Mouse (Mus musculus) kidney, embryonic 15.5 days (tissue): ENCODE results near the gene I830077J02Rik. TPM values are rescaled to one million over a fixed set of nuclear protein-coding genes. Genes with fewer than 3 reads are reported as not detected.
"Not testable (repeated sequence)": the region's sequence is repeated elsewhere in the genome, so short reads cannot be mapped to it uniquely, and the experiment has no call there.

Experiments
- ATAC-seq: fragments of 200-750 bp; cut with Nextera tagmentation; replicated peaks from 2 replicates; pipeline ENCODE4 v1.8.0; 2017; ENCODE audit warnings: moderate TSS enrichment; ENCODE audit not compliant: low FRiP score
- H3K27ac ChIP-seq: fragments of 300-500 bp; sonication (generic); 2 replicates; pipeline ENCODE4 v1.5.1; 2015; ENCODE audit warnings: mild to moderate bottlenecking, inconsistent platforms
- H3K27me3 ChIP-seq: fragments of 300-500 bp; sonication (generic); 2 replicates; pipeline ENCODE4 v1.6.1; 2015; ENCODE audit warnings: inconsistent platforms
- H3K36me3 ChIP-seq: fragments of 300-500 bp; sonication (generic); 2 replicates; pipeline ENCODE4 v1.6.1; 2015; ENCODE audit warnings: inconsistent platforms
- H3K4me1 ChIP-seq: fragments of 300-500 bp; sonication (generic); 2 replicates; pipeline ENCODE4 v1.6.1; 2015; ENCODE audit warnings: inconsistent platforms
- H3K4me2 ChIP-seq: fragments of 300-500 bp; sonication (generic); 2 replicates; pipeline ENCODE4 v1.6.1; 2015; ENCODE audit warnings: moderate library complexity, mild to moderate bottlenecking, inconsistent platforms
- H3K4me3 ChIP-seq: fragments of 300-500 bp; sonication (generic); replicated peaks from 2 replicates; pipeline ENCODE4 v1.5.1; 2015; ENCODE audit warnings: mild to moderate bottlenecking, inconsistent platforms
- H3K9ac ChIP-seq: fragments of 300-500 bp; sonication (generic); 2 replicates; pipeline ENCODE4 v1.6.1; 2015; ENCODE audit warnings: mild to moderate bottlenecking, inconsistent platforms
- H3K9me3 ChIP-seq: fragments of 300-500 bp; sonication (generic); replicated peaks from 2 replicates; pipeline ENCODE4 v1.6.1; 2016; ENCODE audit warnings: inconsistent platforms
- WGBS: fragments of 180-500 bp; shearing (Covaris S2); methylation state at CpG from one replicate; pipeline ENCODE4 v1.1.7; 2015; ENCODE audit warnings: mixed read lengths; 5-methylcytosine and 5-hydroxymethylcytosine counted together
- polyA plus RNA-seq: library from polyadenylated mRNA; unstranded; fragments of >200 nt; fragmentation: Nextera tagmentation; extraction: Ambion mirVana; gene quantifications from 2 replicates; pipeline ENCODE4 v1.2.1, GENCODE M21; 2015

I830077J02Rik gene
- polyA plus RNA-seq, 1 experiment from 2014 or later: 0.53 TPM

GRCm38 (mm10) chr3:105917656-105918354 lies 14.7 kb downstream of the I830077J02Rik start:
- Histone ChIP-seq H3K36me3 (no peaks in the 10 kb centered on the region), H3K4me3 (no peak overlapping the region), H3K27me3 (no peaks in the 10 kb centered on the region), H3K9me3 (no peaks in the 10 kb centered on the region), H3K4me1 (0 out of 2 replicates have a peak, but pooled peaks cover 3% of the 10 kb centered on the region), H3K27ac (no peak overlapping the region), H3K4me2 (no peak overlapping the region), H3K9ac (no peak overlapping the region)
- 65% methylated on average over 10 of the region's 10 CpGs for WGBS
- ATAC-seq: no peak

- not testable (repeated sequence) for H3K9me3 ChIP-seq, H3K4me2 ChIP-seq, H3K4me1 ChIP-seq, H3K36me3 ChIP-seq, H3K27me3 ChIP-seq, ATAC-seq, H3K9ac ChIP-seq, H3K4me3 ChIP-seq, H3K27ac ChIP-seq
Measured at GRCm38 (mm10) chr3:105916455-105916854, 16.0 kb downstream of the I830077J02Rik start.

GRCm38 (mm10) chr3:105915281-105915680 lies 17.2 kb downstream of the I830077J02Rik start:
- Histone ChIP-seq H3K9me3 (no peaks in the 10 kb centered on the region), H3K4me3 (no peak overlapping the region), H3K27me3 (no peaks in the 10 kb centered on the region), H3K36me3 (no peaks in the 10 kb centered on the region), H3K9ac (no peak overlapping the region), H3K4me1 (0 out of 2 replicates have a peak, but pooled peaks cover 3% of the 10 kb centered on the region), H3K4me2 (no peak overlapping the region), H3K27ac (no peak overlapping the region)
- 30% methylated on average over 1 of the region's 1 CpGs for WGBS
- ATAC-seq: no peak

GRCm38 (mm10) chr3:105913839-105914681 lies 18.4 kb downstream of the I830077J02Rik start:
- no peak for ATAC-seq
- 46% methylated on average over 10 of the region's 10 CpGs for WGBS
- no peaks in the 10 kb centered on the region for H3K27me3 ChIP-seq
- no peak overlapping the region for H3K9ac ChIP-seq
- H3K27ac ChIP-seq: no peak overlapping the region
- H3K4me3 ChIP-seq: no peak overlapping the region
- no peaks in the 10 kb centered on the region for H3K9me3 ChIP-seq
- 0 out of 2 replicates have a peak, but pooled peaks cover 3% of the 10 kb centered on the region for H3K4me1 ChIP-seq
- no peaks in the 10 kb centered on the region for H3K36me3 ChIP-seq
- no peak overlapping the region for H3K4me2 ChIP-seq

GRCm38 (mm10) chr3:105912097-105912880 lies 20.2 kb downstream of the I830077J02Rik start:
- WGBS: 52% methylated on average over 9 of the region's 9 CpGs
- ATAC-seq: no peak
- Histone ChIP-seq H3K27me3 (no peaks in the 10 kb centered on the region), H3K9ac (no peak overlapping the region), H3K36me3 (no peaks in the 10 kb centered on the region), H3K27ac (no peak overlapping the region), H3K9me3 (no peaks in the 10 kb centered on the region), H3K4me2 (no peak overlapping the region), H3K4me3 (no peak overlapping the region), H3K4me1 (0 out of 2 replicates have a peak, but pooled peaks cover 3% of the 10 kb centered on the region)

GRCm38 (mm10) chr3:105910519-105911190 lies 21.8 kb downstream of the I830077J02Rik start:
- 79% methylated on average over 11 of the region's 11 CpGs for WGBS
- Histone ChIP-seq H3K36me3 (no peaks in the 10 kb centered on the region), H3K9ac (no peak overlapping the region), H3K4me2 (no peak overlapping the region), H3K27ac (no peak overlapping the region), H3K9me3 (no peaks in the 10 kb centered on the region), H3K4me3 (no peak overlapping the region), H3K4me1 (0 out of 2 replicates have a peak, but pooled peaks cover 3% of the 10 kb centered on the region), H3K27me3 (no peaks in the 10 kb centered on the region)
- ATAC-seq: no peak

- Histone ChIP-seq H3K4me2 (no peak overlapping the region), H3K9me3 (no peaks in the 10 kb centered on the region), H3K27me3 (no peaks in the 10 kb centered on the region), H3K27ac (no peak overlapping the region), H3K36me3 (no peaks in the 10 kb centered on the region), H3K4me1 (0 out of 2 replicates have a peak, but pooled peaks cover 2% of the 10 kb centered on the region), H3K4me3 (no peak overlapping the region), H3K9ac (no peak overlapping the region)
- 92% methylated on average over 4 of the region's 4 CpGs for WGBS
- ATAC-seq: no peak
Measured at GRCm38 (mm10) chr3:105908976-105909375, 23.5 kb downstream of the I830077J02Rik start.

GRCm38 (mm10) chr3:105907956-105908655 lies 24.4 kb downstream of the I830077J02Rik start:
- H3K36me3 ChIP-seq: no peaks in the 10 kb centered on the region
- H3K9me3 ChIP-seq: no peaks in the 10 kb centered on the region
- no peak overlapping the region for H3K27ac ChIP-seq
- H3K4me1 ChIP-seq: no peaks in the 10 kb centered on the region
- no peak overlapping the region for H3K4me2 ChIP-seq
- ATAC-seq: no peak
- H3K4me3 ChIP-seq: no peak overlapping the region
- H3K27me3 ChIP-seq: no peaks in the 10 kb centered on the region
- WGBS: 57% methylated on average over 9 of the region's 9 CpGs
- H3K9ac ChIP-seq: no peak overlapping the region

GRCm38 (mm10) chr3:105904721-105905120 lies 27.7 kb downstream of the I830077J02Rik start:
- WGBS: 90% methylated on average over 9 of the region's 9 CpGs
- no peak overlapping the region for H3K27ac ChIP-seq
- no peak overlapping the region for H3K9ac ChIP-seq
- ATAC-seq: no peak
- peaks cover under 1% of the 10 kb centered on the region; the same call in 1 of the 2 replicates for H3K4me1 ChIP-seq
- H3K4me2 ChIP-seq: no peak overlapping the region
- no peaks in the 10 kb centered on the region for H3K9me3 ChIP-seq
- no peak overlapping the region for H3K4me3 ChIP-seq
- no peaks in the 10 kb centered on the region for H3K27me3 ChIP-seq
- H3K36me3 ChIP-seq: no peaks in the 10 kb centered on the region

GRCm38 (mm10) chr3:105904213-105904612 lies 28.3 kb downstream of the I830077J02Rik start:
- Histone ChIP-seq H3K4me3 (no peak overlapping the region), H3K27ac (no peak overlapping the region), H3K4me1 (peaks cover 4% of the 10 kb centered on the region; the same call in 1 of the 2 replicates), H3K9me3 (no peaks in the 10 kb centered on the region), H3K36me3 (no peaks in the 10 kb centered on the region), H3K9ac (no peak overlapping the region), H3K4me2 (no peak overlapping the region), H3K27me3 (no peaks in the 10 kb centered on the region)
- WGBS: 77% methylated on average over 4 of the region's 4 CpGs
- no peak for ATAC-seq

- H3K27me3 ChIP-seq: no peaks in the 10 kb centered on the region
- 70% methylated on average over 4 of the region's 4 CpGs for WGBS
- H3K9me3 ChIP-seq: no peaks in the 10 kb centered on the region
- no peak overlapping the region for H3K4me3 ChIP-seq
- H3K27ac ChIP-seq: no peak overlapping the region
- ATAC-seq: no peak
- H3K9ac ChIP-seq: no peak overlapping the region
- peaks cover 4% of the 10 kb centered on the region; the same call in 1 of the 2 replicates for H3K4me1 ChIP-seq
- H3K4me2 ChIP-seq: no peak overlapping the region
- H3K36me3 ChIP-seq: no peaks in the 10 kb centered on the region
Measured at GRCm38 (mm10) chr3:105901468-105901867, 31.0 kb downstream of the I830077J02Rik start.
